Mouse (Mus musculus) stomach, postnatal 0 days (tissue): ENCODE data around the gene Syk. TPM values are rescaled to one million over a fixed set of nuclear protein-coding genes. Genes with fewer than 3 reads are reported as not detected.

ENCODE experiments used
- ATAC-seq: fragments of 200-750 bp; cut with Nextera tagmentation; 2 replicates; pipeline ENCODE4 v1.8.0; 2017; ENCODE audit not compliant: low FRiP score, low TSS enrichment
- DNase-seq: peaks from one replicate; pipeline ENCODE4 v3.0.0-alpha.2; 2016; ENCODE audit warnings: low spot score
- H3K27ac ChIP-seq: fragments of 300-500 bp; sonication (generic); replicated peaks from 2 replicates; pipeline ENCODE4 v1.5.1; 2014; ENCODE audit warnings: mild to moderate bottlenecking, control low read depth
- H3K27me3 ChIP-seq: fragments of 300-500 bp; sonication (generic); 2 replicates; pipeline ENCODE4 v1.6.1; 2014; ENCODE audit warnings: low read length; ENCODE audit not compliant: control insufficient read depth, insufficient read depth
- H3K36me3 ChIP-seq: fragments of 300-500 bp; sonication (generic); 2 replicates; pipeline ENCODE4 v1.6.1; 2014; ENCODE audit warnings: low read length, mixed read lengths; ENCODE audit not compliant: control insufficient read depth, insufficient read depth
- H3K4me1 ChIP-seq: fragments of 300-500 bp; sonication (generic); replicated peaks from 2 replicates; pipeline ENCODE4 v1.6.1; 2014; ENCODE audit warnings: antibody characterized with exemption; ENCODE audit not compliant: control insufficient read depth, insufficient read depth
- H3K4me2 ChIP-seq: fragments of 300-500 bp; sonication (generic); replicated peaks from 2 replicates; pipeline ENCODE4 v1.6.1; 2014; ENCODE audit warnings: low read depth, mild to moderate bottlenecking, control low read depth, moderate library complexity
- H3K4me3 ChIP-seq: fragments of 300-500 bp; sonication (generic); 2 replicates; pipeline ENCODE4 v1.5.1; 2014; ENCODE audit warnings: low read depth, low read length, control low read depth
- H3K9ac ChIP-seq: fragments of 300-500 bp; sonication (generic); 2 replicates; pipeline ENCODE4 v1.6.1; 2014; ENCODE audit warnings: mild to moderate bottlenecking, low read length, control low read depth, mixed read lengths
- H3K9me3 ChIP-seq: fragments of 300-500 bp; sonication (generic); 2 replicates; pipeline ENCODE4 v1.6.1; 2016; ENCODE audit warnings: low read length; ENCODE audit not compliant: control insufficient read depth
- CTCF ChIP-seq: IDR thresholded peaks from 2 replicates; pipeline ENCODE4 v1.5.1; 2016; ENCODE audit warnings: antibody characterized with exemption, low read depth, mild to moderate bottlenecking, moderate library complexity
- EP300 ChIP-seq: optimal IDR thresholded peaks from 2 replicates; pipeline ENCODE3; 2016; ENCODE audit warnings: antibody characterized with exemption
- WGBS: fragments of 180-500 bp; shearing (Covaris S2); extraction: QIAGEN DNeasy Blood & Tissue Kit; methylation state at CpG from one replicate; pipeline ENCODE4 v1.1.7; 2014; 5-methylcytosine and 5-hydroxymethylcytosine counted together
- polyA plus RNA-seq: library from polyadenylated mRNA; unstranded; fragments of >200 nt; fragmentation: Nextera tagmentation; extraction: Ambion mirVana; gene quantifications from 2 replicates; pipeline ENCODE4 v1.2.1, GENCODE M21; 2015

The Syk gene
- polyA plus RNA-seq, 1 experiment from 2014 or later = 1.7 TPM

DNA sequence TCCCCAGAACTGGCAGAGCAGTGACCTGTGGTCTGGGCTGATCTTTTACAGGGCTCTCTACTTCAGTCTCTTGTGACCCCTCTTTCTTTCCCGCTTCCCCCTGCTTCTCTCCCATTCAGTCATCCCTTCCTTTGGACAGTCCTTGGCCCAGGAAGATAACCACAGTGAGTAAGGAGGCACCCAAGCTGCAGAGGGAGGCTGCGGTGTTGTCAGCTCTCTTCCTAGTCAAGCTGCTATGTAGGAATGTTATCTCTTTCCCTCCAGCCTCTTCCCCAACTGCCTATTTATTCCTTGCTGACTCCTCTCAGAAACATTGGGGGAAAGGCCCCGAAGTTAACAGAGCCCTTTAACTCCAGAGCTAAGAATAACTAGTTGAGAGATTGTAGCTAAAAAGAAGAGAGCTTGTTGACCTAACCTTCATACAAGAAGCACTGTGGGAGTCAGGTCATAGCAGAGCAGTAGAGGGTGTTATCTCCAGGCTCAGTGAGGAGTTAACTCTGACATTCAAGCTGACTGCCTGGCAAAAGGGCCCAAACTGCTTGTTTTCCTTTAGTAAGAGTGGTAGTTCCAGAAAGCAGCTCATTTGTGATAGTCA, 5.5 kb upstream of the Syk start:
- Histone ChIP-seq H3K9ac (no peak overlapping the region), H3K4me2 (no peak overlapping the region), H3K4me1 (no peaks in the 10 kb centered on the region), H3K9me3 (no peaks in the 10 kb centered on the region), H3K4me3 (no peak overlapping the region), H3K36me3 (no peaks in the 10 kb centered on the region), H3K27me3 (no peaks in the 10 kb centered on the region), H3K27ac (no peak overlapping the region)
- 62% methylated on average over 3 of the region's 3 CpGs for WGBS
- ATAC-seq (no peak), DNase-seq (no peak)
- TF ChIP-seq EP300 = no peak
- no peak for TF ChIP-seq CTCF

DNA sequence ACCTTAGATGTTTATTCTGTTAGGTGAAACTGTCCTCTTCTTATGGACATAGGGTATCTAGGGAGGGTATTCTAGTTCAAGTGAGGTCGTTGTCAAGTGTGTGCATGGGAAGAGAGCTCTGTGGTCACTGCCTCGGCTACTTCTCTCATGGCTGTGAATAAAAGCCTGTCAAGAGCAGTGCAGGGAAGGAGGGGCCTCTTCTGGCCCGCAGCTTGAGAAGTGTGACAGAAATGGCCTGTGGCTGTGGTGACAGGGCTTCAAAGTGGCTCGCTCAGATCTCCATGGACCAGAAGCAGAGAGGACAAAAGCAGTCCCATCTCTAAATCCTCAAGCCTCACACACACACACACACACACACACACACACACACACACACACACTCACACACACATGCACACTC, 5.0 kb upstream of the Syk start:
- TF ChIP-seq EP300 (no peak), CTCF (no peak)
- no peak overlapping the region for H3K9ac ChIP-seq
- no peak overlapping the region for H3K27ac ChIP-seq
- H3K4me1 ChIP-seq = no peaks in the 10 kb centered on the region
- no peaks in the 10 kb centered on the region for H3K9me3 ChIP-seq
- DNase-seq (no peak), ATAC-seq (no peak)
- no peak overlapping the region for H3K4me3 ChIP-seq
- no peaks in the 10 kb centered on the region for H3K27me3 ChIP-seq
- 40% methylated on average over 4 of the region's 4 CpGs for WGBS
- no peak overlapping the region for H3K4me2 ChIP-seq
- no peaks in the 10 kb centered on the region for H3K36me3 ChIP-seq

DNA sequence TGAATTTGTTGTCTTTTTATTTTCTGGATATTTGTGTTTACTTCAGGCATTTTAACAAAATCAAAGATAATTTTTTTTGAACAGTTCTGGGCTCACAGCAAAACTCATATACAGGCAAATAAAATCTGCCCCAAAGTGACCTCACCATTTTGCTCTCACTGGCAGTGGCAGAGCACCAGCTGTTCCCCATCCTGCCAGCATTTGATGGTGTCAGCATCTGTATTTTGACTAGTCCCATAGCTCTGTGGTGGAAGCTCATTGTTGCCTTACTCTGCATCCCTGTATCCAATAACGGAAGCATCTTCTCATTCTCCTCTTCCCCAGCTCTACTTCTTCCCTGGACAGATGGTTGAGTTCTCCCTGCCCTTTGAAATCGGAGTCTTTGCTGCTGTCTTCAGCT, 4.2 kb upstream of the Syk start:
- TF ChIP-seq EP300 (no peak), CTCF (no peak)
- Histone ChIP-seq H3K4me1 (no peaks in the 10 kb centered on the region), H3K9ac (no peak overlapping the region), H3K4me3 (no peak overlapping the region), H3K4me2 (no peak overlapping the region), H3K9me3 (no peaks in the 10 kb centered on the region), H3K27me3 (no peaks in the 10 kb centered on the region), H3K27ac (no peak overlapping the region), H3K36me3 (no peaks in the 10 kb centered on the region)
- WGBS = 64% methylated on average over 2 of the region's 2 CpGs
- no peak for ATAC-seq
- DNase-seq = no peak

DNA sequence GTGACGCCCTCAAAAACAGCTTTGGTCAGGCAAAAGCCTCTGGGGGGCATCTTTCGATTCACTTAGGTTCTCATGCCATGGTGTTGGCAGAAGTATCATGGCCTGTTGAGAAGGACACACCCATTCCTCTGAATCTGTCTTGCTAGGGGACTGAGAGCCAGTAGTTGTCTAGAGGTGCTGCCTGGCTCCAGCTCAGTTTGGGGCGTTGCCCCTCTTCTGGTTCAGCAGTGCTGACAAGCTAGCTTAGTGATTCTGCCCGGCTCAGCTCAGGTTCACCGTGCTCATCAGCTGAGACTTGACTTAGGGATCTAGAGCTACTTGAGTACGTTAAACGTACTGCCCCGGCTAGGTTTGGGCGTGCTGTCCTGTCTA, 481 bp upstream of the Syk start:
- peak; percentile 35; the same call in 1 of the 2 replicates for ATAC-seq
- Histone ChIP-seq H3K9me3 (no peaks in the 10 kb centered on the region), H3K4me2 (peak overlapping the region; percentile 98), H3K36me3 (no peaks in the 10 kb centered on the region), H3K4me1 (no peaks in the 10 kb centered on the region), H3K27me3 (no peaks in the 10 kb centered on the region), H3K27ac (peak overlapping the region; percentile 78; the same call in 1 of the 2 replicates), H3K4me3 (peak overlapping the region; percentile 57), H3K9ac (0 out of 2 replicates have a peak overlapping the region, but pooled peaks have one; percentile 71)
- TF ChIP-seq EP300 (no peak), CTCF (no peak)
- 20% methylated on average over 9 of the region's 9 CpGs for WGBS
- DNase-seq = no peak

DNA sequence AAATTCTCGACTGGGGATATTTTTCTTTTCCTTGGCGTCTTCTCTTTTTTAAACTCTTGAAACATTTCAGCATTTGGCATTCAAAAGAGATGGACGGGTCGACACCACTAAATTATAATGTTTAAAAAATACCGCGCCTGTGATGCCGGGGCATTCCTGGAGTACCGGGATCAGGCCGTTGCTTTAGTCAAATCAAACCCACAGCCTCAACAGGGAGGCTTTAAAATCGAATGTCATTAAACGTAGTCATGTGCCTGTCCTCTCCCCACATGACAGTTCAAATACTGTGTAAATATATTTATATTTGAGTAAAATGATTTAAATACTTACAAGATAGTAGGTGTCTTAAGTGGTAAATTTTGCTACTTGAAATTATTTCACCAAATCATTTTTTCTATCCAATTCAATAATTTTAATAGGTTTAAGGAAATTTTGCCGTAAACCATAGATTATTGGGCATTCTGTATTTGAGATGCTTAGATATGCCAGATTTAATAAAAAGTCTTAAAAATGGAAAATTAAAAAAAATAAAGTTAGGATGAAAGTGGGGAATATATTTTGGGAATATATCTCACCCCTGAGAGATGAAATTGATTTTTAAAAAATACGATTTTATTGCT, 1.1 kb downstream of the Syk start:
- DNase-seq (no peak), ATAC-seq (no peak)
- Histone ChIP-seq H3K4me3 (peak overlapping the region; percentile 57), H3K4me2 (peak overlapping the region; percentile 98), H3K4me1 (no peaks in the 10 kb centered on the region), H3K27ac (no peak overlapping the region), H3K36me3 (no peaks in the 10 kb centered on the region), H3K9me3 (no peaks in the 10 kb centered on the region), H3K27me3 (no peaks in the 10 kb centered on the region), H3K9ac (no peak overlapping the region)
- TF ChIP-seq EP300 (no peak), CTCF (no peak)
- WGBS = 24% methylated on average over 13 of the region's 13 CpGs

DNA sequence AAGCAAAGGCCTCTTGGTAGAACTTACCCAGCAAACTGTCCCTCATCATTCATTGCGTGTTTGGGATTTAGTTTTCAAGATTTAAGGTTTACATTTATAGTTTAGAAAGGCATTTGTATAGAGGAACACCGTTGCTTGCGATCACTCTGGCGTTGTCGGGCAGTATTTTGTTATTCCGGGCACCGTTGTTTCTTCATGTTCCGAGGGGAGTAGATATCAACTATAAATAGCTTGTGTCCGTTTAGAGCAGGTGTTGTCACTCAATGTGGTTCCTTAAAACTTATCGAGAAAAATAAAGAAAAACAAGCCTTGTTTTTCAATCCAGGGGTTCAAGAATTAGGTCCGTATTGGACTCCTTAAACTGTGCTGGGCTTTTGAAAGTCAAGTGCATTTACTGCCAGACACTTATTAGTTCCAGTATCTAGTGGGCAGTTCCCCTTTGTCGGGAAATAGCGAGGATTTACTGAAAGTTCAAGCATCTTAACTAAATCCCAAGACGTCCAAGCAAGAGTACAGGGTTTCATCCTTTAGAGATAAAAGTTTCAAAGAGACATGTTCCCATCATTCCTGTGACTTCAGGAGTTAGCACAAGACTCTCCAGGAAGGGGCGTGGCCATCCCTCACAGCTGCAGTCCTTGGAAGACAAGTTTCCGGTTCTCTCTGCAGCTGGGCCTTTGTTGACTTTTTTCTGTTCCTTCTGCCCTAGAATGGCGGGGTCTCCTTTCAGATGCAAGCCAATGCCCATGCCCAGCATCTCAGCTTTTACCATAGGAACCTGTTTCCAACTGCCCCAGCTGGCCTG, 1.9 kb downstream of the Syk start:
- WGBS = 65% methylated on average over 17 of the region's 17 CpGs
- no peak overlapping the region for H3K4me3 ChIP-seq
- no peak for TF ChIP-seq EP300
- TF ChIP-seq CTCF = no peak
- no peak overlapping the region for H3K9ac ChIP-seq
- H3K36me3 ChIP-seq = no peaks in the 10 kb centered on the region
- no peak overlapping the region for H3K27ac ChIP-seq
- H3K9me3 ChIP-seq = no peaks in the 10 kb centered on the region
- H3K27me3 ChIP-seq = no peaks in the 10 kb centered on the region
- H3K4me2 ChIP-seq = no peak overlapping the region
- no peaks in the 10 kb centered on the region for H3K4me1 ChIP-seq
- ATAC-seq (no peak), DNase-seq (peak; percentile 31)
